Mouse (Mus musculus) kidney, adult 2 months (tissue): Measurements from ENCODE around the gene Zfp444. TPM values are rescaled to one million over a fixed set of nuclear protein-coding genes. Genes with fewer than 3 reads are reported as not detected.
"Not testable (repeated sequence)": the region's sequence is repeated elsewhere in the genome, so short reads cannot be mapped to it uniquely, and the experiment has no call there.

Source experiments
- DNase-seq: peaks from one replicate; pipeline ENCODE4 v3.0.0; 2021
- H3K27ac ChIP-seq: fragments of 200-500 bp; 2 replicates; pipeline ENCODE4 v1.5.1; 2012; ENCODE audit warnings: low read depth, low read length, control low read depth, inconsistent platforms; ENCODE audit not compliant: insufficient read depth
- H3K27me3 ChIP-seq: fragments of 200-500 bp; replicated peaks from 2 replicates; pipeline ENCODE4 v1.6.1; 2012; ENCODE audit warnings: mild to moderate bottlenecking, moderate library complexity, low read length, inconsistent platforms; ENCODE audit not compliant: control insufficient read depth, insufficient read depth
- H3K36me3 ChIP-seq: fragments of 200-500 bp; 2 replicates; pipeline ENCODE4 v1.6.1; 2012; ENCODE audit warnings: mild to moderate bottlenecking, moderate library complexity, low read length, inconsistent platforms; ENCODE audit not compliant: control insufficient read depth, insufficient read depth
- H3K4me1 ChIP-seq: fragments of 200-500 bp; 2 replicates; pipeline ENCODE4 v1.6.1; 2011; ENCODE audit warnings: low read length; ENCODE audit not compliant: control insufficient read depth, insufficient read depth
- H3K4me3 ChIP-seq: fragments of 200-500 bp; 2 replicates; pipeline ENCODE4 v1.5.1; 2011; ENCODE audit warnings: mild to moderate bottlenecking, low read depth, low read length, control low read depth; ENCODE audit not compliant: insufficient read depth
- CTCF ChIP-seq: fragments of 200-500 bp; conservative IDR thresholded peaks from 2 replicates; pipeline ENCODE4 v1.5.1; 2011; ENCODE audit warnings: low read depth, mild to moderate bottlenecking, control low read depth, low read length, moderate library complexity, mixed read lengths; ENCODE audit not compliant: insufficient read depth, insufficient read length
- POLR2A ChIP-seq: fragments of 200-500 bp; IDR thresholded peaks from one replicate; pipeline ENCODE4 v1.6.1; 2011; ENCODE audit warnings: low read depth, low read length, control low read depth
- WGBS: fragments of 180-500 bp; shearing (Covaris S2); methylation state at CpG from one replicate; pipeline ENCODE4 v1.1.7; 2018; 5-methylcytosine and 5-hydroxymethylcytosine counted together
- polyA plus RNA-seq: library from polyadenylated mRNA; depleted of rRNA; stranded (reverse); fragments of >200 nt; gene quantifications from 2 replicates; pipeline ENCODE4 v1.2.3, GENCODE M21; 2012; rRNA removed

The Zfp444 gene
- polyA plus RNA-seq, 1 experiment, result 47.1 TPM

GRCm38 (mm10) chr7:6213144-6213543 is 41.1 kb downstream of the Zfp444 start:
- TF ChIP-seq POLR2A (no peak), CTCF (peak; percentile 88)
- Histone ChIP-seq H3K36me3 (no peaks in the 10 kb centered on the region), H3K27ac (no peak overlapping the region), H3K27me3 (no peaks in the 10 kb centered on the region), H3K4me3 (no peak overlapping the region), H3K4me1 (no peaks in the 10 kb centered on the region)
- WGBS, result 43% methylated on average over 5 of the region's 5 CpGs
- DNase-seq, result peak; percentile 64

DNA sequence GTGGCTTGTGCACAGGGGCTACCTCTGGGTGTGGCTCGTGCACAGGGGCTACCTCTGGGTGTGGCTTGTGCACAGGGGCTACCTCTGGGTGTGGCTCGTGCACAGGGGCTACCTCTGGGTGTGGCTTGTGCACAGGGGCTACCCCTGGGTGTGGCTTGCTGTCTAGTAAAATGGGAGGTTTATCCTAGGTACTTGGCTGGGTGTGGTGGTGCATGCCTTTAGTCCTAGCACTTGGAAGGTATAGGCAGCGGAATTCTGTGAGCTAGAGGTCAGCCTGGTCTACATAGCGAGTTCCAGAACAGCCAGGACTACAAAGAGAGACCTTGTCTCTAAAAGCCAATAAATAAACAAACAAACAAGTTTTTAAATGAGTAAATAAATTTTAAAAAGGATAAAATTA is 42.7 kb downstream of the Zfp444 start:
- DNase-seq, H3K4me1 ChIP-seq, H3K4me3 ChIP-seq, H3K27ac ChIP-seq, H3K27me3 ChIP-seq, H3K36me3 ChIP-seq: not testable (repeated sequence)
- WGBS, result 72% methylated on average over 4 of the region's 4 CpGs

GRCm38 (mm10) chr7:6220147-6220546 is 48.1 kb downstream of the Zfp444 start:
- no peak overlapping the region for H3K4me3 ChIP-seq
- H3K27ac ChIP-seq, result no peak overlapping the region
- 56% methylated on average over 3 of the region's 3 CpGs for WGBS

DNA sequence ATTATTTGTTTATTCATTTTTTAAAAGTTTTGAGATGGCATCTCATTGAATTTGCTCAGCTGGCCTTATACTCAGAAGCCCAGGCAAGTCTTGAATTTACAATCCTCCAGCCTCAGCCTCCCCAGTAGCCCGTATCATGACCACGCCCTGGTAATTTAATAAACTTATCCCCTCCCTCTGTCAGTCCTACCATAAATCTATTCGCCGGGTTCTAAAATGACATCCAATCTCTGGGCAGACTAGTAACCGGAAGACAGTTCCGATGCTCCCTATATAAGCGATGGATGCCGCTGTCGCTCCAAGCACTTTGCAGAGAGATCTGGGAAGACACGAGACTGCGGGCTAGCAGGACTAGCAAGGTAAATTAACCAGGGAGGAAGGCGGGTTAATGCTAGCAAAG is 50.0 kb downstream of the Zfp444 start, which contains the start of gene Zscan5b:
Gene Zscan5b, plus strand, starts transcription at position 301 of the 400 bp plus-strand sequence.
- TF ChIP-seq POLR2A (no peak), CTCF (no peak)
- DNase-seq, result no peak
- WGBS, result 89% methylated on average over 12 of the region's 12 CpGs
- Histone ChIP-seq H3K4me1 (no peaks in the 10 kb centered on the region), H3K4me3 (no peak within 1 kb of the TSS), H3K36me3 (no peaks in the 10 kb centered on the region), H3K27me3 (no peaks in the 10 kb centered on the region), H3K27ac (no peak within 1 kb of the TSS)

More at GRCm38 (mm10) chr7:6220147-6220546, 48.1 kb downstream of the Zfp444 start:
- Histone ChIP-seq H3K27me3 (no peaks in the 10 kb centered on the region), H3K36me3 (no peaks in the 10 kb centered on the region), H3K4me1 (no peaks in the 10 kb centered on the region)
- no peak for DNase-seq
- no peak for TF ChIP-seq CTCF
- TF ChIP-seq POLR2A, result no peak

DNA sequence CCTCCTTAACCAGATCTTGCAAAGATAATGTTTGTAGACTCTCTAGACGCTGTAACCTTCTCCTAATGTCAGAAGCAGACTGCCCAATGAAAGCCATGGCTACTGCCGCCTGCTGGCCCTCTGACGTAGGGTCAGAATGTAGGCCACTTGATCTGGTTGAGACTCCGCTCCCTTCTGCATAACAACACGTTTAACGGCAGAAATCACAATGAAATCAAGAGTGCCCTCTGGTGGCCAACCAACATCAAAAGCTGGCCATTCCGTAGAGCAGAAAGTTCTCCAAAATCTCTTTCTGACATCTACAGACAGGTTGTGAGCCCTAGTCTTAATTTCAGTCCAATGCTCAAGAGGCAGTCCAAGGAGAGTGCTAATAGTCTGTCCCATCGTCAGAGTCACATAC is 56.5 kb downstream of the Zfp444 start:
- H3K4me1 ChIP-seq, H3K27me3 ChIP-seq, H3K4me3 ChIP-seq, H3K27ac ChIP-seq, H3K36me3 ChIP-seq: not testable (repeated sequence)
- 46% methylated on average over 8 of the region's 8 CpGs for WGBS
- peak; percentile 61 for DNase-seq
- TF ChIP-seq CTCF, result peak; percentile 41; the same call in 1 of the 2 replicates

DNA sequence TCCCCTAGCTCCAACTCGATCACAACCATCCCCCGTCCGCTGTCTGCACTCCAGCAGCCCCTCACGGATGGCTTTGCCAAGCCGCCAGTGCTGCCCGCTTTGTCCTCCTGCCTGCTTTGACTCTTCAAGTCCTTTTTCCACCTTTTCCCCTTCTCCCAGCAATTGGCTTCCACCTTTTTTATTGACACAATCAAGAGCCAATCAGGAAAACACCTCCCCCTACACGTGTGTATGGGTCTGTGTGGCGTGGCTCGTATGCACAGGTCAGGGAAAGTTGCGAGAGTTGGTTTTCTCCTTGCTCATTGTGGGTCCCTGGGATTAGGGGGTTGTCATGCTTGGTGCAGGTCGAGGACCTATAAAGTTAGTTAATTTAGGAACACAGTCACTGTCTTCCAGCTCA is 67.8 kb downstream of the Zfp444 start:
- peak; percentile 48 for DNase-seq
- Histone ChIP-seq H3K27ac (no peak overlapping the region), H3K4me1 (peaks cover 1% of the 10 kb centered on the region; the same call in 1 of the 2 replicates), H3K27me3 (no peaks in the 10 kb centered on the region), H3K4me3 (no peak overlapping the region), H3K36me3 (no peaks in the 10 kb centered on the region)
- TF ChIP-seq POLR2A, result no peak
- no peak for TF ChIP-seq CTCF
- 53% methylated on average over 11 of the region's 11 CpGs for WGBS

DNA sequence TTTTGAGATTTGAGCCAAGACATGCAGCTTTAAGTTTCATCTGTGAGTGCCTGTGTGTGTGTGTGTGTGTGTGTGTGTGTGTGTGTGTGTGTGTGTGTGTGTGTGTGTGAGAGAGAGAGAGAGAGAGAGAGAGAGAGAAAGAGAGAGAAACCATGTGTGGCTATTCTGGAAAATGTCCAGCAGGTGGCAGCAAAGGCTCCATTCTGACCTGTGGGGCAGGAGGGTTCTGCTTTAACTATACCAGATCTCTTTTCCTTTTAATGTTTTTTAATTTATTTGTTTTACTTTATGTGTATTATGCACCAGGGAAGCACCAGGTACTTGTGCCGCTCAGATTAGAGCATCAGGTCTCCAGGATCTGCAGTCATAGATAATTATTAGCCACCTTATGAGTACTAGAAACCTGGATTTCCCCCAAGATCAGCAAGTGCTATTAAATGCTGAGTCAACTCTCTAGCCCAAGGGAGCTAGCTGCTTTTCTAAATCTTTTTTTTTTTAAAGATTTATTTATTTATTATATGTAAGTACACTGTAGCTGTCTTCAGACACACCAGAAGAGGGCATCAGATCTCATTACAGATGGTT is 68.9 kb downstream of the Zfp444 start:
- H3K27me3 ChIP-seq, H3K27ac ChIP-seq, H3K36me3 ChIP-seq, H3K4me1 ChIP-seq, H3K4me3 ChIP-seq: not testable (repeated sequence)
- DNase-seq, result peak; percentile 72
- 10% methylated on average over 1 of the region's 1 CpGs for WGBS
- peak; percentile 63 for TF ChIP-seq CTCF

Other genes with a start within 250 kb of the Zfp444 start
- gene Vmn1r65, start 161.2 kb upstream of the Zfp444 start, polyA plus RNA-seq, result not detected in 2 replicates
- not detected in 2 replicates for gene Nlrp4c, start 127.1 kb upstream of the Zfp444 start, polyA plus RNA-seq
- gene Zfp787, start 16.2 kb upstream of the Zfp444 start, polyA plus RNA-seq, result 54.2 and 66.1 TPM in 2 replicates
- not detected in 2 replicates for gene Galp, start 24.9 kb downstream of the Zfp444 start, polyA plus RNA-seq
- gene Zscan5b, start 50.1 kb downstream of the Zfp444 start, polyA plus RNA-seq, result not detected in 2 replicates
- gene Epp13, start 80.5 kb downstream of the Zfp444 start, polyA plus RNA-seq, result not detected in 2 replicates
- 0.75 and 0.95 TPM in 2 replicates for gene Zfp667, start 114.4 kb downstream of the Zfp444 start, polyA plus RNA-seq
- gene Zfp583, start 159.1 kb downstream of the Zfp444 start, polyA plus RNA-seq, result 0.36 and 0.45 TPM in 2 replicates
- gene Gm3854, start 171.5 kb downstream of the Zfp444 start, polyA plus RNA-seq, result 0.19 and 0.28 TPM in 2 replicates
- gene Zfp78, start 191.1 kb downstream of the Zfp444 start, polyA plus RNA-seq, result 0.45 and 0.46 TPM in 2 replicates
- gene Zfp28, start 211.1 kb downstream of the Zfp444 start, polyA plus RNA-seq, result 2.0 TPM in 2 replicates
- 0.03 TPM in 1 of 2 replicates, not detected in the other for gene Smim17, start 226.5 kb downstream of the Zfp444 start, polyA plus RNA-seq
- gene Gm20715, start 238.1 kb downstream of the Zfp444 start, polyA plus RNA-seq, result not detected in 2 replicates